Mouse (Mus musculus): ENCODE measurements around the gene Tsr1. TPM values are rescaled to one million over a fixed set of nuclear protein-coding genes. Genes with fewer than 3 reads are reported as not detected.

Gene Tsr1
- polyA plus RNA-seq (2015; fragmentation: Nextera tagmentation; extraction: Ambion mirVana) = 28.1 and 32.8 TPM in 2 replicates

DNA sequence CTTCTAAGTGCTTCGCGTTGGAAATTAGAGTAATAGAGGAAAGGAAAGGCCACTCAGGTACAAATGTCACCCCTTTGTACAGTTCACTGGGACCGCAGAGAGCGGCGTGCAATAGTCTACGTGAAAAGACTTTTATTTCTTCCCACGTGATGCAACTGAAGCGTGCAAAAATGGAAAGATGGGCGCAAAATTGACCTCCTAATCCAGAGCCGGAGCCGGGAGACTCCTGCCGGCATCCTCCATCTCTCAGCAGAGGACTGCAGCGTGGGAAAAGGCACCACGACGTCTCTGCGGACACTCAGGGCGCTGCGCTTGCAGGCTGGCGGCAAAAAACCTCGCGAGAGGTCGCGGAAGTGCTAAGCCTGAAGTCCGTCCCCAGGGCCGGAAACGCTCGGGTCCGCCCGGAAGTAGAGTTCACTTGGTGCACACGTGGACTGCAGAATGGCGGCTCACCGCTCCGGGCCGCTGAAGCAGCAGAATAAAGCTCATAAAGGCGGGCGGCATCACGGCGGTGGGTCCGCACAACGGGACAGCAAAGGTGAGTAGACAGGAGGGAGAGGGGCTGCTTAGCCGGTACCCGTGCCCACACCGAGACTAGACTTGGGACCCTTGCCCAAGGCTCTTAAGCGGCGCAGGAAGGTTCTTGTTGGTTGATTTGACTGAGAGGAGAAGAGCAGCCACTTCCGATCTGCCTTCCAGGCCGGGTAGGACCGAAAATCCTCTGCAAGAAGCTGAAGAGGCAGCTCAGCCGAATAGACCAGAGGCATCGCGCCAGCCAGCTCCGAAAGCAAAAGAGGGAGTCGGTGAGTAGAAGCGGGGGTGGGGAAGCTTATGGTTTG is at the start of gene Tsr1:
TSS of gene Tsr1 (plus strand) at position 394 of the 839 bp plus-strand sequence.
- peak within 1 kb of the TSS; percentile 71 for H3K4me3 ChIP-seq (replicated peaks)
- peak within 1 kb of the TSS; percentile 87 for H3K4me2 ChIP-seq
- ATAC-seq (ENCODE audit: low FRiP score) = peak; percentile 82
- peaks cover 28% of the 10 kb centered on the region for H3K36me3 ChIP-seq
- under 1% methylated on average over 54 of the region's 54 CpGs for WGBS
- H3K4me1 ChIP-seq = peaks cover 48% of the 10 kb centered on the region
- peak within 1 kb of the TSS; percentile 94 for H3K27ac ChIP-seq (replicated peaks)
- H3K27me3 ChIP-seq (replicated peaks) = no peaks in the 10 kb centered on the region
- H3K9ac ChIP-seq (replicated peaks) = peak within 1 kb of the TSS; percentile 84
- no peaks in the 10 kb centered on the region for H3K9me3 ChIP-seq (replicated peaks)

DNA sequence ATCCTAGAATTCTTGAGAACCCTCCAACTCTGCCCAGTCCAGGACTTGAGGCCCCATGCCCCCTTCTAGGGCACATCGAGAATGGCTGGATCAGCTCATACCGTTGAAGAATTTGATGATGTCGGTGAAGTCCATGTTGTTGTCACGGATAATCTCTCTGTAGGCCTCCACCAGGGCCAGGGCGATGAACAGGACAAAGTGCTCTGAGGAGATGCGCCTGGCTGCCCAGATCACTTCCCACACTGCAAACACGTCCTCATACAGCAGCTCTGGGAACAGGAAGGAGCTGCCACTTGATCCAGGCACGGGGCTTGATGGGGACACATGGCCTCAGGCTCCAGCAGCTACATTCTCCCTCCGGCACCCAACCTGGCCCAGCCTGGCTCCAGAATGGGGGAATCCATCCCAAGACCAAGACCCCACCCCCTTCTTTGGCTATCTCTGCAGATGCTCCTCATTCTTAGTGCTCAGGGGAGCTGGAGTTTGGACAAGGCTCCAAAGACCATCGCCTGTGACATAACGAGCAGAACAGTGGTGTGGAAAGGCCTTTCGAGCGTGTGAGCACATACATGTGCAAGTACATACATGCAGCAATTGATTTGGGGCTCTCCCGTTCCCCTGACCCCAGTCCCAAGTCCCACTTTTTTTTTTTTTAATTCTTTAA is 46.7 kb upstream of the Tsr1 start:
- Histone ChIP-seq H3K4me1 (peaks cover 9% of the 10 kb centered on the region), H3K27me3 (replicated peaks) (no peaks in the 10 kb centered on the region), H3K4me2 (no peak overlapping the region), H3K9ac (replicated peaks) (no peak overlapping the region), H3K4me3 (replicated peaks) (no peak overlapping the region), H3K9me3 (replicated peaks) (no peaks in the 10 kb centered on the region), H3K27ac (replicated peaks) (no peak overlapping the region), H3K36me3 (peaks cover 49% of the 10 kb centered on the region)
- WGBS = 90% methylated on average over 14 of the region's 14 CpGs
- ATAC-seq (ENCODE audit: low FRiP score) = no peak

DNA sequence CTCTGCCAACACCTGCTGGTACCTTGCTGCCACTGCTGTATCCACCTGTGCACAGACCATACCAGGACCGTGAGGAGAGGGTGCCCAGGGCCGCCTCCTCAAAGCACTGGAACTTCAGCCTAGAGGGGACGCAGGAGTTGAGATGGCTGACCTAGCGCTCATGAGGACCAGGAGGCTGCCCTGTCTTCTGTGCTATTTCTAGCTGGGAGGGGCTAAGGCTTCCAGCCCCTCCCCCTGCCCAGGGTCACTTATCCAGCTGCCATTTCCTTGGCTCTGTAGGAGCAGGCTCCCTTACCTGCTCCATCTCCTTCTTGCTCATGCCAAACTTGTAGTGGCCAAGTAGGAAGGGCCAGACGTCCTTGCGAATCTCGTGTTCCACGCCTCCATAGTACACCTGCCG is 40.1 kb upstream of the Tsr1 start:
- WGBS = 90% methylated on average over 9 of the region's 9 CpGs
- Histone ChIP-seq H3K27ac (replicated peaks) (no peak overlapping the region), H3K4me2 (no peak overlapping the region), H3K9me3 (replicated peaks) (no peaks in the 10 kb centered on the region), H3K36me3 (peaks cover 65% of the 10 kb centered on the region), H3K9ac (replicated peaks) (no peak overlapping the region), H3K27me3 (replicated peaks) (no peaks in the 10 kb centered on the region), H3K4me3 (replicated peaks) (no peak overlapping the region), H3K4me1 (no peaks in the 10 kb centered on the region)
- no peak for ATAC-seq (ENCODE audit: low FRiP score)

DNA sequence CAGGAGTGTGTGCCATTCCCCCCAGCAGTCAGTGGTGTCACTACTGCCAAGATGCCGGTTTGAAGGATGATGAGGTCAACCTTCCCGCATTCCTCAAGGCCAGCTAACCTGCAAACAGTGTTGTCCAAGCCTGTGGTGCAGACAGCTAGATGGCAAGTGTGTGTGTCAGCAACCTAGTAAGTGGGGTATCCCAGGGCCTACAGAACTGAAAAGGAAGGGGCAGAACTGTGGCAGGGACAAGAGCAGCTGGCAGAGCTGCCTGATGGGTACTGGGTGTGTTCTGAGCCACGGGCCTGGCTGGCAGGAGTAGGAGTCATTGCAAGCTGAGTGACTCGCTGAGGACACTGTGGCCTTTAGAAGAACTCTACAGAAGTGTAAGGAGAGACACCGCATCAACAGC is 35.7 kb upstream of the Tsr1 start:
- 88% methylated on average over 5 of the region's 5 CpGs for WGBS

DNA sequence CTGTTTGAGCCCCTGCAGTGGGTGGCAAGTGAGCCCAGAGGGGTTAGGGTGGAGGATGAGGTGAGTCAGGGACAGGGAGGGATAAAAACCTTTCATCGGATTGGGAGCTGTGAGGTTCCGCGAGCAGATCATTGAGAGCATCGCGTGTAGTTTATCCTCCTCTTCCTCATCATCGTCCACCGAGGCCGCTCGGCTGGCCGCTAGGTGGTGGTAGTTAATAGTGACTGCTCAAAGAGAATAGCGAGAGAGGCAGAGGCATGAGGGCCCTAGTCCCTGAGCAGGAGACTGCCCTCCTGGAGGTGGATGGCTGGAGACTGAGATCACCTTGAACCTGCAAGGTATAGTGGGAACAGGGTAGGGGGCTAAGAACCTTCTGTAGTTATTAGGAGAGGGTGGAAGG is 34.4 kb upstream of the Tsr1 start:
- Histone ChIP-seq H3K4me3 (replicated peaks) (no peak overlapping the region), H3K4me1 (peaks cover 5% of the 10 kb centered on the region; the same call in 1 of the 2 replicates), H3K4me2 (no peak overlapping the region), H3K36me3 (peaks cover 80% of the 10 kb centered on the region), H3K27ac (replicated peaks) (no peak overlapping the region), H3K9me3 (replicated peaks) (no peaks in the 10 kb centered on the region), H3K9ac (replicated peaks) (no peak overlapping the region), H3K27me3 (replicated peaks) (no peaks in the 10 kb centered on the region)
- ATAC-seq (ENCODE audit: low FRiP score) = no peak
- 28% methylated on average over 11 of the region's 11 CpGs for WGBS

More for the DNA sequence above, 35.7 kb upstream of the Tsr1 start:
- Histone ChIP-seq H3K36me3 (peaks cover 77% of the 10 kb centered on the region), H3K4me3 (replicated peaks) (no peak overlapping the region), H3K27me3 (replicated peaks) (no peaks in the 10 kb centered on the region), H3K9ac (replicated peaks) (no peak overlapping the region), H3K9me3 (replicated peaks) (no peaks in the 10 kb centered on the region), H3K4me2 (no peak overlapping the region), H3K27ac (replicated peaks) (no peak overlapping the region), H3K4me1 (no peaks in the 10 kb centered on the region; the same call in 1 of the 2 replicates)
- ATAC-seq (ENCODE audit: low FRiP score) = no peak

DNA sequence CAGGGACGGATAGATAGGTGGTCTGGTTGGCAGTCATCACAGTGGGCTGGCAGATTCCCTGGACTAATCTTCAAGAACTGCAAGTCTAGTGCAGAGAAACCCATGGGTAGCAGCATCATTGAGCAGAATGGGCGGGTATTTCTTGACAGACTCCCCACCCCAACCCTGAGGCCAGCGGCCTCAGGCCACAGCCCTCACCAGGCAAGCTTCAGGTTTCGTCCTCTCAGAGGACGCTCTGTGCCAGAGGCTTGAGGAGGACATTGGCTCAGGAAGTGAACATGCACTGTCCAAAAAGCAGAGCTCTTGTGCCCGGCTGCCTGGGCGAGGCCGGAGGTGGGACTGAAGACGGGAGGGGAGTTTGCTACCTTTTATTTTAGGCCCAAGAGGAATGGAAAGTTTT is 33.5 kb upstream of the Tsr1 start:
- Histone ChIP-seq H3K36me3 (peaks cover 73% of the 10 kb centered on the region), H3K4me3 (replicated peaks) (no peak overlapping the region), H3K9ac (replicated peaks) (no peak overlapping the region), H3K4me1 (peaks cover 12% of the 10 kb centered on the region), H3K27me3 (replicated peaks) (no peaks in the 10 kb centered on the region), H3K27ac (replicated peaks) (no peak overlapping the region), H3K4me2 (no peak overlapping the region), H3K9me3 (replicated peaks) (no peaks in the 10 kb centered on the region)
- ATAC-seq (ENCODE audit: low FRiP score) = no peak
- WGBS = 91% methylated on average over 9 of the region's 9 CpGs

DNA sequence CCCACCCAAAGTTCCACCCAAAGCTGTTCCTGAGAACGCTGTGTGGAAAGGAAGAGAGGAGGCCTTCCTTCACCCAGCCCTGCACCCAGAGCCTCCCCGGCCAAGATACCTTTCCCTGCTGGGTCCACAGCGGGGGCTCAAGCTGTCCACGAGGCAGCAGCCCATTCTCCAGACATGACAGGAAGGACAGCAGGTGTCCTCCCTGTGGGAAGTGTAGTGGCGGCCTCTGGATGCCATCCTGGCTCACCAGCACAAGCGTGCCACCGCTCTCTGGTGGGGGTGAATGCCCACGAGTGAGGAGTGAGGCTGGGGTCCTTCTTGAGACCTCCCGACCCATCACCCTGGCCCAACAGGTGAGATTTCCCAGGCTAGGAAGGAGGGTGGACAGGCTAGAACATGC is 32.6 kb upstream of the Tsr1 start:
- no peak overlapping the region for H3K4me3 ChIP-seq (replicated peaks)
- no peak overlapping the region for H3K9ac ChIP-seq (replicated peaks)
- no peak overlapping the region for H3K27ac ChIP-seq (replicated peaks)
- H3K4me2 ChIP-seq = no peak overlapping the region
- 84% methylated on average over 9 of the region's 9 CpGs for WGBS
- H3K36me3 ChIP-seq = peaks cover 65% of the 10 kb centered on the region
- ATAC-seq (ENCODE audit: low FRiP score) = no peak
- peaks cover 20% of the 10 kb centered on the region for H3K4me1 ChIP-seq
- H3K9me3 ChIP-seq (replicated peaks) = no peaks in the 10 kb centered on the region
- no peaks in the 10 kb centered on the region for H3K27me3 ChIP-seq (replicated peaks)

DNA sequence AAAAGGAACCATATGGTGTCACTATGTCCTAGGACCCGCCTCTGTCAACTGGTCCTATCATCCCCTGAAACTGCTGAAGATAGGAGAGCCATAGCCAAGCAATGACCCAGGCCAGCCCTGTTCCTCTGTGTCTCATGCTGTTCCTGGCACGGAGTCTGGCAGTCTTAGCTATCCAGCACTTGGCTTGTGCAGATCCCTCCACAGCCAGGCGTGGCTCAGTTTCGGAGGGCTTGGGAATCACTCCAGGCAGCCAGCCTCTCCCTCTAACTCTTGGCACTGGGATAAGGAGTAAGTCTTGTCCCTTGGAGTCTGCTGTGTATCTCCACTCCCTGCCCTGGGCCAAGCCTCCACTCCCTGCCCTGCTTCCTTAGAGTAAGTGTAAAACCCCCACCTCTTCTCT is 31.2 kb upstream of the Tsr1 start:
- Histone ChIP-seq H3K27me3 (replicated peaks) (no peaks in the 10 kb centered on the region), H3K4me3 (replicated peaks) (no peak overlapping the region), H3K4me2 (no peak overlapping the region), H3K9me3 (replicated peaks) (no peaks in the 10 kb centered on the region), H3K36me3 (peaks cover 55% of the 10 kb centered on the region), H3K4me1 (peaks cover 32% of the 10 kb centered on the region), H3K9ac (replicated peaks) (no peak overlapping the region), H3K27ac (replicated peaks) (no peak overlapping the region)
- ATAC-seq (ENCODE audit: low FRiP score) = no peak
- WGBS = 82% methylated on average over 4 of the region's 4 CpGs

DNA sequence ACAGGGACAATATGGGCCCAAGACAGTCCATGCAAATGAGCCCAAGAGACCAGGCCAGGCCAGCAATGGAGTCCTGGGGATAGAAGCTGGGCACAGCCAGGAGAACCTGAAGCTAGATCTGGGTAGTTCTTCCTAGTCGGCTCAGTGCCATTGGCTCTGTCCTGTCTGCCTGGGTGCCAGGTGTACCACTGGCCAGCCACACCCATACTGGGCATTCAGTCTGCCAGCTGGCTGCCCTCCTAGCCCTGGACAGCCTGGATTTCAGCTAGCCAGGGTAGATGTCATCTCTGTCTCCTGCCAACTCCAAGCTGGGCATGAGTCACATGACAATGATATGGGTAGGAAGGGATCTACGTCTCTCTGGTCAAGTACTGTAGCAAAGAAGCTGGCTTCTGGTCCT is 30.7 kb upstream of the Tsr1 start:
- H3K27ac ChIP-seq (replicated peaks) = no peak overlapping the region
- no peak overlapping the region for H3K9ac ChIP-seq (replicated peaks)
- no peak overlapping the region for H3K4me2 ChIP-seq
- peaks cover 37% of the 10 kb centered on the region for H3K4me1 ChIP-seq
- ATAC-seq (ENCODE audit: low FRiP score) = no peak
- no peaks in the 10 kb centered on the region for H3K27me3 ChIP-seq (replicated peaks)
- peaks cover 49% of the 10 kb centered on the region for H3K36me3 ChIP-seq
- 88% methylated on average over 2 of the region's 2 CpGs for WGBS
- no peaks in the 10 kb centered on the region for H3K9me3 ChIP-seq (replicated peaks)
- no peak overlapping the region for H3K4me3 ChIP-seq (replicated peaks)

DNA sequence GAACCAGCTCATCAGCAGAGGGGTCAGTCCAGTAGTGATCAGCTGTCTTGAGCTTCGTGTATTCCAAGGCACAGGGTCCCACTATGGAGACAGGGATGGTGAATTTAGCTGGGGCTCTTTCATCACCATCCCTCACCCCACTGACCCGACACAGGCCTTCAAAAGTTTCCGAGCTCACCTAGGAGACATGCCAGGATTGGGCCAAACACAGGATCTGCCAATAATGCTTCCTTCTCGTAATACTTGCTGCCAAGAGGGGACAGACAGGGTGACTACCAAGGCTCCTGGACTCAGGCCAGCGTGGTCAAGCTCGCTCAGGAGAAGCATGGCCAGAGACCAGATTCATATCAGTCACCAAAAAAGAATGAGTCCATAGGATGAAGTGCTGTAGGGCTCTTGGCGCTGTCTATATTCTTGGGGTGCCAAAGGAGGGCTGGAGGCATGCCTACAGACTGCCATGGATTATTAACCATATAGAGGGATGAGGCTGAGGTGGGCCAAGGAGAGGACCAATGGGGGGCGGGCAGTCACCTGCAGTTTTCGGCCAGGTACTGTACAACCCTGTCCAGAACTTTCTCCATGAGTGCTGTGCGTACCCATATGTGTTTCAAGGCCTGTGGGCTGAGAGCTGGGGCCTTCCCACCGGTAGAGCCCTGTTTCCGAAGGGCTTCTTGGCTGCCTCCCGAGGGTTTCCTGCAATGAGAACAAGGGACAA is 29.7 kb upstream of the Tsr1 start:
- ATAC-seq (ENCODE audit: low FRiP score) = no peak
- WGBS = 92% methylated on average over 13 of the region's 13 CpGs
- H3K4me1 ChIP-seq = peaks cover 37% of the 10 kb centered on the region
- no peaks in the 10 kb centered on the region for H3K9me3 ChIP-seq (replicated peaks)
- H3K36me3 ChIP-seq = peaks cover 40% of the 10 kb centered on the region
- H3K4me3 ChIP-seq (replicated peaks) = no peak overlapping the region
- no peak overlapping the region for H3K27ac ChIP-seq (replicated peaks)
- H3K27me3 ChIP-seq (replicated peaks) = no peaks in the 10 kb centered on the region
- H3K4me2 ChIP-seq = no peak overlapping the region
- no peak overlapping the region for H3K9ac ChIP-seq (replicated peaks)

DNA sequence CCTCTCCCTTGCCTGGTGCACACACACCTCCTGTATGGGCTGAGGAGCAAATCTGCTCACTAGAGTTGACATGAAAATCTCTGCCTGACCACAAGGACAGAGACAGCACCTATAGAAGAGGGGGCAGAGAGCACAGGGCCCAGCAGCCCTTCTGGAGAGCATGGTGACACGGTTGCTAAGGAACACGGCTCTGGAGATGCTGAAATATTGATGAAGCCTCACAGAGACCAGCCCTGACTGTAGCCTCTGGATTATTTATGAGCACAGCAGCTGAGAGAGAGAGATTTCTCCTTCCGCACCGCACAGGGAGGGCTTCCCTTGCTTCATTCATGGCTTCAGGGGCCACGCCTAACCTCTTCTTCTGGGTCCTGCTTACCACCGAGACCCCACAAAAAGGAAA is 28.3 kb upstream of the Tsr1 start:
- H3K4me2 ChIP-seq = peak overlapping the region; percentile 7; the same call in 1 of the 2 replicates

More for the DNA sequence above, 28.3 kb upstream of the Tsr1 start:
- Histone ChIP-seq H3K36me3 (peaks cover 29% of the 10 kb centered on the region), H3K27me3 (replicated peaks) (no peaks in the 10 kb centered on the region), H3K9ac (replicated peaks) (no peak overlapping the region), H3K27ac (replicated peaks) (peak overlapping the region; percentile 63), H3K4me1 (peaks cover 42% of the 10 kb centered on the region), H3K4me3 (replicated peaks) (no peak overlapping the region), H3K9me3 (replicated peaks) (no peaks in the 10 kb centered on the region)
- WGBS = 49% methylated on average over 6 of the region's 6 CpGs
- peak; percentile 38 for ATAC-seq (ENCODE audit: low FRiP score)

All from neural tube, embryonic 15.5 days (tissue).